Mouse (Mus musculus): ENCODE data around the gene Pld3.

Pld3 gene

DNA sequence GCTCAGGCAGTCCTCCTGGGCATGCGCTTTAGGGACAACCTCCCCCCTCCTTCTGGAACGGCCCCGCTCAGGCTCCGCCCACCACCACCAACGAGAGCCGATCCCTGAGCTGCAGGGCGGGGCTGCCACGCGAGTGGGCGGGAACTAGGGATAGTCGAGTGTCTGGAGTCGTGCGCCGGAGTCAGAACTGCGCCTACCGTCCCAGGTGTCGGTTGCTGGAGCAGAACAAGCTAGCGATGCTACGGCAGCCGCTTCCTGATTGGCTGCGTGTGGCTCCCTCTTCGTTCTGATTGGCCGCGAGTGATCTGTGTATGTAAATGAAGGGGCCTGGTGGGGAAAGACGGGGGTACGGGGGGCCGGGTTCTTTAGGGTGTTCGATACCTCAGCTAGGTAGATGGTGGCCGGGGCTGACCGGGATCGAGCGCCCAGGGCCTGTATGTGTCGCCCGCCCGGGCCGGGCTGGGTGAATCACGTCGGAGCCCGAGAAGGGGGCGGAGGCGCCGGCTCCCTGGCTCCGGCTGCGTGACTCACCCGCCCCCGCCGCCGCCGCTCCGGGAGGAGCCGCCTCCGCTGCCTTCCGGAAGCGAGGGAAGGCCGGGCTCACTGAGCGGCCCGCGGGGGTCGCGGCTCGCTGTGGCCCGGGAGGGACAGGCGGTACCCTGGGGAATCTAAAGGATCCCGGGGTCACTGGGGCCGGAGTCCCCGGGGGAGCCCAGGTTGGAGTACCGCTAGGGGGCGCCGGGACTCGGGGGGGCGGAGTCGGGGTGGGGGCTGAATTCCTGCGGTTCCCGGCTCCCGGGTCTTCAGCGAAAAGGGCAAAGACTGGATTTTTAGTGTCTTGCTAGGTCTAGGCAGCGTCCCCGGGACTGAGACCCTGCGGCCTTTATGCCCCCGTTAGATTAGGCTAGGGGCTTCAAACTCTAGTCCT lies 66.0 kb downstream of the Pld3 start, which contains the start of gene Sertad1:
Gene Sertad1, plus strand, starts transcription at position 141 of the 928 bp plus-strand sequence.
- peak; percentile 81 for ATAC-seq (ENCODE audit: low TSS enrichment)

DNA sequence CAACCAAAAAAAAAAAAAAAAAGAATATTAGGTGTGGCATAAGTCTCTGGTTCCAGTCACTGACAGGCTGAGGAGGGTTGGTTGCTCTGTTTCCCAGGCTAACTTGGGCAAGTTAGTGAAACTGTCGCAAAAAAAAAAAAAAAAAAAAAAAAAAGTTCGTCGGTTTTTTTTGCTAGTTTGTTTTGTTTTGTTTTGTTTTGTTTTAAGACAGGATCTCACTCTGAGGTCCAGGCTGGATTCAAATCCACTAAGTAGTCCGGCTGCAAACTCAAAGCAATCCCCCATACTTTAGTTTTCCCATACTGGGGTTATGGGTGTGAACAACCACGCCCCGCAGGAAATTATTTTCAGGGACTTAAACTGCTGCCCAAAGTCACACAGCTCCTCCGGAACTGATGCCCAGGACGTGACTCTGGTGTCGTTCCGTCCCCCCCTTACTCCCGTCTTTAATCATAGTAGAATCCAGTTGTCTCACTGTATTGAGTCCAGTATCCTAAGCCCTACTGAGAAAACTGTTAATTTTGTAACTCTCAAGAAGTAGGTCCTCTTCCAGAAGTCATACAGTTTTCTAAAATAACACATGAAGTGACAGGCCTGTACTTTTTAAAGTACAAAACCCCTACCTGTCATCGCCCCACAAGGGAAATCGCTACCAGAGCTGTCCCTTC lies 66.8 kb downstream of the Pld3 start:
- ATAC-seq (ENCODE audit: low TSS enrichment): peak; percentile 1; the same call in 1 of the 2 replicates

DNA sequence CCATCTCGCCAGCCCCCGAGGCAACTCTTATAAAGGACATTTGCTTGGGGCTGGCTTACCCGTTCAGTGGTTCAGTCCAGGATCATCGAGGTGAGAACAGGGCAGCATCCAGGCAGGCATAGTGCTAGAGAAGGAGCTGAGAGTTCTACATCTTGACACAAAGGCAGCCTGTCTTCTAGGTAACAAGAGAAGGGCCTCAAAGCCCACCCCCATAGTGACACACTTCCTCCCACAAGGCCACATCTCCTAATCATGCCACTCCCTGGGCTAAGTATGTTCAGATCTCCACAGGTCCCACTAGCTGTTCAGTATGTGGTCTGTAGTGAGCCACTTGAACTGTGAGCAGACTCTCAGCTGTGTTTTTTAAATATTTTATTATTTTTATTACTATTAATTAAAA lies 69.2 kb downstream of the Pld3 start:
- no peak for ATAC-seq (ENCODE audit: low TSS enrichment)

All from frontal cortex, adult (tissue).